Mouse (Mus musculus) neural tube, embryonic 13.5 days (tissue): Measurements from ENCODE around the gene Ankrd35. TPM values are rescaled to one million over a fixed set of nuclear protein-coding genes. Genes with fewer than 3 reads are reported as not detected.
"Not testable (repeated sequence)": the region's sequence is repeated elsewhere in the genome, so short reads cannot be mapped to it uniquely, and the experiment has no call there.

Experiments
- ATAC-seq: fragments of 200-750 bp; cut with Nextera tagmentation; 2 replicates; pipeline ENCODE4 v1.8.0; 2017; ENCODE audit warnings: low read depth, mild to moderate bottlenecking, moderate TSS enrichment, moderate library complexity
- H3K27ac ChIP-seq: fragments of 300-500 bp; sonication (generic); replicated peaks from 2 replicates; pipeline ENCODE4 v1.5.1; 2015; ENCODE audit warnings: moderate library complexity, mild to moderate bottlenecking, inconsistent platforms
- H3K27me3 ChIP-seq: fragments of 300-500 bp; sonication (generic); 2 replicates; pipeline ENCODE4 v1.6.1; 2015; ENCODE audit warnings: mild to moderate bottlenecking, inconsistent platforms
- H3K36me3 ChIP-seq: fragments of 300-500 bp; sonication (generic); 2 replicates; pipeline ENCODE4 v1.6.1; 2015; ENCODE audit warnings: mild to moderate bottlenecking, inconsistent platforms
- H3K4me1 ChIP-seq: fragments of 300-500 bp; sonication (generic); replicated peaks from 2 replicates; pipeline ENCODE4 v1.6.1; 2015; ENCODE audit warnings: inconsistent platforms
- H3K4me2 ChIP-seq: fragments of 300-500 bp; sonication (generic); 2 replicates; pipeline ENCODE4 v1.6.1; 2015; ENCODE audit warnings: inconsistent platforms, mild to moderate bottlenecking, moderate library complexity
- H3K4me3 ChIP-seq: fragments of 300-500 bp; sonication (generic); 2 replicates; pipeline ENCODE4 v1.5.1; 2015; ENCODE audit warnings: mild to moderate bottlenecking, inconsistent platforms
- H3K9ac ChIP-seq: fragments of 300-500 bp; sonication (generic); 2 replicates; pipeline ENCODE4 v1.6.1; 2015; ENCODE audit warnings: moderate library complexity, mild to moderate bottlenecking, inconsistent platforms
- H3K9me3 ChIP-seq: fragments of 300-500 bp; sonication (generic); 2 replicates; pipeline ENCODE4 v1.6.1; 2016; ENCODE audit warnings: inconsistent platforms
- WGBS: fragments of 180-500 bp; shearing (Covaris S2); methylation state at CpG from one replicate; pipeline ENCODE4 v1.1.7; 2015; 5-methylcytosine and 5-hydroxymethylcytosine counted together
- polyA plus RNA-seq: library from polyadenylated mRNA; unstranded; fragments of >200 nt; fragmentation: Nextera tagmentation; extraction: Ambion mirVana; gene quantifications from 2 replicates; pipeline ENCODE4 v1.2.1, GENCODE M21; 2015

Ankrd35 gene
- polyA plus RNA-seq, 1 experiment from 2014 or later = 0.46 TPM

DNA sequence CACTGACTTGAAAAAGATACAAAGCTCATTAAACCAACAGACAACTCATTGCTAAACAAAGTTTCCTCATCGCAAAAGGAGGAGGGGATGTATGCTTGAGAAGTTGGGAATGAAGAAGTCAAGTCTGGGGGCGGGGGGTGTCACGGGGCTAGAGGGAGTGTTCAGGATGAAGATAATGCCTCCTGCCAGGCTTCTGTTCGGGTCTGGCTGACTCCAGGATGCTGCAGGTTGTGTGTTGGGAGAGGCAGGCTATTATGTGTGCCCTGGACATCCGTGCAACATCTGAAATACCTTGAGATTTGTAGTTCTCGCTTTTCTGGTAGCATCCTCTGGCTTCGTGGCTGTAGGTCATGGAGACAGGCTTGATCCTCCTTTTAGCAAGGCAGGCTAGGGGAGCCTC is 8.5 kb downstream of the Ankrd35 start:
- H3K27ac ChIP-seq = no peak overlapping the region
- no peak overlapping the region for H3K9ac ChIP-seq
- H3K36me3 ChIP-seq = no peaks in the 10 kb centered on the region
- no peak overlapping the region for H3K4me2 ChIP-seq
- no peaks in the 10 kb centered on the region for H3K9me3 ChIP-seq
- H3K4me1 ChIP-seq = no peaks in the 10 kb centered on the region
- 64% methylated on average over 7 of the region's 7 CpGs for WGBS
- no peak for ATAC-seq
- no peak overlapping the region for H3K4me3 ChIP-seq
- H3K27me3 ChIP-seq = peaks cover 23% of the 10 kb centered on the region

DNA sequence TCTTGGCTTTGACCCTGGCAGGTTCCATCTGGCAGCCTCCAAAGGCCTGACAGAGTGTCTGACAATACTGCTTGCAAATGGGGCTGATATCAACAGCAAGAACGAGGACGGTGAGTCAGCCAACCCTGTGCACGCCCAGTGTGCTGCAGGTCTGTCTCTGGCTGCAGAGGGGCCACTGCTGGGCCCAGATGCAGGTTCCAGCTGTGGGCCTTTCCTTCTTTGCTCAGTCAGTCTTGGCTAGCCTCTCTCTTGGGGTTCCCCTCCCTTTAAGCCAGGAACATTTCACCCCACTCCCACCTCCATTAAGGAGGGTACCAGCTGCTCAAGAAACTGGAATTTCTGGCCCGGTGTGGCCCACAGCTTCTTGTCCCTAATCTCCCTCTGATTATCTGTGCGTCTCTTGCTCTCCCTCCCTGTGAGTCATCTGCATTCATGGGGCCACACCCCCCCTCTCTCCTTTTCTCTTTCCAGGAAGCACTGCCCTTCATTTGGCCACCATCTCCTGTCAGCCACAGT is 9.3 kb downstream of the Ankrd35 start:
- WGBS = 24% methylated on average over 5 of the region's 5 CpGs

DNA sequence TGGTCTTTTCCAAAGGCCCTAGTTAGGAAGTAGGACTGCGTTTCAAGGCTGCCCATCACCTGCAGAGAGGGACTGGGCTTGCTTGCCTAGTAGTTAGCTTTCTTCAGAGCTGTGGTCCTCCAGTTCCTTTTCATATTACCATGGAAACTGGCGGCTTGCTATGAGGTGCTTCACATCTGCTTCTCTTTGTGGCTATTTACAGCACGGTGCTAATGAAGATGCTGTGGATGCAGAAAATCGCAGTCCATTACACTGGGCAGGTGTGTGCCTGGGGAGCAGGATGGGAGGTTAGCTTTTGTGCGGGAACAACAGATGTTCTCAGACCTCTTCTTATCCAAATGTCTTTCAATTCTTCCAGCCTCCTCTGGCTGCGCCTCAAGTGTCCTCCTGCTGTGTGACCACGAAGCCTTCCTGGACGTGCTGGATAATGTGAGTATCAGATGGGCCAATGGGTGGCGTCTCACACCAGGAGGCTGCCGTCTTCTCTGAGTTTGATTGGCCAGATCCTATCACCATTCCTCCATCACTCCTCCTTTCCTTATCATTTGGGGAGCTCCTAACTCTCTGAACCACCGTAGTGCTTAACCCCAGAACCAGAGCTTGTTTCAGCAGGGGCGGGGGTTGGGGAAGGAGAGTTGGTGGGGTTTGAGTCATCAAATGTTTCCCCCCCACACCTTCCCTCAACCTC is 10.5 kb downstream of the Ankrd35 start:
- Histone ChIP-seq H3K4me3 (no peak overlapping the region), H3K9ac (no peak overlapping the region), H3K27me3 (peaks cover 42% of the 10 kb centered on the region), H3K36me3 (no peaks in the 10 kb centered on the region), H3K27ac (no peak overlapping the region), H3K4me1 (peaks cover 9% of the 10 kb centered on the region; the same call in 1 of the 2 replicates), H3K9me3 (no peaks in the 10 kb centered on the region), H3K4me2 (no peak overlapping the region)
- WGBS = 17% methylated on average over 12 of the region's 12 CpGs
- ATAC-seq = 0 out of 2 replicates have a peak, but pooled peaks have one; percentile 40

More for the DNA sequence above, 9.3 kb downstream of the Ankrd35 start:
- no peaks in the 10 kb centered on the region for H3K9me3 ChIP-seq
- no peak overlapping the region for H3K9ac ChIP-seq
- no peak for ATAC-seq
- no peaks in the 10 kb centered on the region for H3K36me3 ChIP-seq
- H3K4me2 ChIP-seq = no peak overlapping the region
- peaks cover 31% of the 10 kb centered on the region for H3K27me3 ChIP-seq
- H3K4me3 ChIP-seq = no peak overlapping the region
- H3K4me1 ChIP-seq = no peaks in the 10 kb centered on the region
- H3K27ac ChIP-seq = no peak overlapping the region

DNA sequence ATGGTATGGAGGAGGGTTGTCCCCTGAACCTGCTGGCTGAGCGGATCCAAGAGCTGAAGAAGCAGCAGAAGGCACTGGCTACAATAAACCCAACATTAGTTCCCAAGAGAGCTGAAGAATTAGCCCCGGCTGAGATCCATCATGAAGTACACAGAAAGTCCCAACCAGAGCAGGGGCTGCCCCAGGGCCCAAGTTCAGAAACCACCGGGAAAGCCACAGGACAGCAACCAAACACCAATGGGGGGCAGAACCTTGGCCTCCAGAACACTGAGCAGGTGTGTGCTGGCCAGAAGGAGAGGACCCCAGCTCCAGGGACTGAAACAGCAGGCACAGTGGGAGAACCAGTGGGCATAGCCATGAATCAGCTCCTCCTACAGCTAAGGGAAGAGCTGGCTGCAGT is 13.6 kb downstream of the Ankrd35 start:
- no peak overlapping the region for H3K4me2 ChIP-seq
- ATAC-seq = no peak
- H3K9ac ChIP-seq = no peak overlapping the region
- no peak overlapping the region for H3K4me3 ChIP-seq
- peaks cover 46% of the 10 kb centered on the region for H3K27me3 ChIP-seq
- 85% methylated on average over 3 of the region's 3 CpGs for WGBS
- H3K36me3 ChIP-seq = no peaks in the 10 kb centered on the region
- H3K9me3 ChIP-seq = no peaks in the 10 kb centered on the region
- no peak overlapping the region for H3K27ac ChIP-seq
- peaks cover 9% of the 10 kb centered on the region; the same call in 1 of the 2 replicates for H3K4me1 ChIP-seq

DNA sequence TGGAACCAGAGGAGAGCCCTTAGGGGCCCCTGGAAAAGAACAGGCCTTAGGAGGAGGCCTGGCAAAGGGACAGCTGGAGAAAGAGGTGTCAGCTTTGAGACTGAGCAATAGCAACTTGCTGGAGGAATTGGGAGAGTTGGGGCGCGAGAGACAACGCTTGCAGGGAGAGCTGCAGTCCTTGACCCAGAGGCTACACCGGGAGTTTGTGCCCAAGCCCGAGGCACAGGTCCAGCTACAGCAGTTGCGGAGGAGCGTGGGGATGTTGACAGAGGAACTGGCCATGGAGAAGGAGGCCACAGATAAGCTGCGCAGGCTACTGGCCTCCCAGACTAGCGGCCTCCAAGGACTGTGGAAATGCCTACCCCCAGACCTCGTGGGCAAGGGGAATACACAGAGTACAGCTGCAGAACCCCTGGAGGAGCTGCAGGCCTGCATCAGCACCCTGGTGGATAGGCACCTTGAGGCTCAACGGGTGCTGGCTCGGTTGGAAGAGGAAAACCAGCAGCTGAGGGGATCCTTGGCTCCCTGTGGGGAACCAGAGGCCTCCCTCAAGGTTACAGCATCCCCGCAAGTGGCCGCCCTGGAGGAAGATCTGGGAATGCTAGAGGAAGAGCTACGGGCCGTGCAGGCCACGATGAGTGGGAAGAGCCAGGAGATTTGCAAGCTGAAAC is 14.4 kb downstream of the Ankrd35 start:
- Histone ChIP-seq H3K9me3 (no peaks in the 10 kb centered on the region), H3K9ac (peak overlapping the region; percentile 38; the same call in 1 of the 2 replicates), H3K27ac (no peak overlapping the region), H3K36me3 (no peaks in the 10 kb centered on the region), H3K4me1 (peaks cover 9% of the 10 kb centered on the region; the same call in 1 of the 2 replicates), H3K4me2 (peak overlapping the region; percentile 51), H3K4me3 (peak overlapping the region; percentile 24), H3K27me3 (peaks cover 39% of the 10 kb centered on the region)
- 59% methylated on average over 17 of the region's 17 CpGs for WGBS
- ATAC-seq = no peak

DNA sequence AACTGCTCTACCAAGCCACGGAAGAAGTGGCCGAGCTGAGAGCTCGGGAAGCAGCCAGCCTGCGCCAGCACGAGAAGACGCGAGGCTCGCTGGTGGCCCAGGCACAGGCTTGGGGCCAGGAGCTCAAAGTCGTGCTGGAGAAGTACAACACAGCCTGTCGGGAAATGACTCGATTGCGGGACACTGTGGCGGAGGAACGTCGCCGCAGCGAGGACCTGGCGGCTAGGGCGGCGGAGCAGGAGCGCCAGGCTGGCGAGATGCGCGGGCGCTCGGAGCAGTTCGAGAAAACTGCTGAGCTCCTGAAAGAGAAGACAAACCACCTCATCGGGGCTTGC is 14.9 kb downstream of the Ankrd35 start:
- 41% methylated on average over 28 of the region's 28 CpGs for WGBS
- peaks cover 37% of the 10 kb centered on the region for H3K27me3 ChIP-seq
- peaks cover 9% of the 10 kb centered on the region; the same call in 1 of the 2 replicates for H3K4me1 ChIP-seq
- peak overlapping the region; percentile 38; the same call in 1 of the 2 replicates for H3K9ac ChIP-seq
- no peaks in the 10 kb centered on the region for H3K9me3 ChIP-seq
- H3K36me3 ChIP-seq = no peaks in the 10 kb centered on the region
- no peak overlapping the region for H3K27ac ChIP-seq
- no peak for ATAC-seq
- peak overlapping the region; percentile 24 for H3K4me3 ChIP-seq
- peak overlapping the region; percentile 51 for H3K4me2 ChIP-seq

DNA sequence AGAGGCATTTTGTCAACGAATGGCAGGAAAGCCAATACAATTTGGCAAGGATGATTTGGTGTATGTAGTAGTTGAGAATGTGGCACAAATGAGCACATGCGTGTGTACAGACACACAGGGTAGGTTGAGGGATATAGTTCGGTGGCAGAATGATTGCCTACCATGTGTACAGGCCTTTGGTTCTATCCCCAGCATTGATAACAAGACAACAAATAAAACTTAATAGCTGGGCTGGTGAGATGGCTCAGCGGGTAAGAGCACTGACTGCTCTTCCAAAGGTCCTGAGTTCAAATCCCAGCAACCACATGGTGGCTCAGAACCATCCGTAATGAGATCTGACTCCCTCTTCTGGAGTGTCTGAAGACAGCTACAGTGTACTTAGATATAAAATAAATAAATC is 16.1 kb downstream of the Ankrd35 start:
- not testable (repeated sequence) for H3K4me2 ChIP-seq, H3K9me3 ChIP-seq, H3K27ac ChIP-seq, ATAC-seq, H3K9ac ChIP-seq, H3K36me3 ChIP-seq, H3K4me3 ChIP-seq
- peaks cover 36% of the 10 kb centered on the region for H3K27me3 ChIP-seq
- WGBS = 95% methylated on average over 5 of the region's 5 CpGs
- peaks cover 11% of the 10 kb centered on the region; the same call in 1 of the 2 replicates for H3K4me1 ChIP-seq

DNA sequence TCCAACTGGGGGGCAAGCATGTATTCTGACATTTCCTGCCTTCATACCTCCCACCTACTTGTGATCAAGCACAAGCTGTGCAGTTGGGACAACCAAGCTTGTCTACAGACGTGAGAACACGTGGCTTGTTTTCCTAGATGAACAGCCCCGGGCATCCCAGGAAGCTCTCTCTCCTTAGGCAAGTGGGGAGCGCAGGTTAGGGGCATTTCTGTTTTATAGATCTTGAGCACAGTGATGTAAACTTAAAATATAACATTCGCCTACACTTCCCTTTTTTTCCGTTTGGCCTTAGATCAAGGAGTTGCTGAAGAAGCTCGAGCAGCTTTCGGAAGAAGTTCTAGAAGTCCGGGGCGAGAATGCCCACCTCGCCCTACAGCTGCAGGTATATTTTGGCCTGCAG is 18.9 kb downstream of the Ankrd35 start:
- no peak overlapping the region for H3K4me3 ChIP-seq
- H3K36me3 ChIP-seq = no peaks in the 10 kb centered on the region
- H3K9ac ChIP-seq = no peak overlapping the region
- 85% methylated on average over 11 of the region's 11 CpGs for WGBS
- H3K27ac ChIP-seq = no peak overlapping the region
- H3K4me2 ChIP-seq = no peak overlapping the region
- ATAC-seq = no peak
- H3K27me3 ChIP-seq = peaks cover 21% of the 10 kb centered on the region
- no peaks in the 10 kb centered on the region for H3K9me3 ChIP-seq
- peaks cover 11% of the 10 kb centered on the region; the same call in 1 of the 2 replicates for H3K4me1 ChIP-seq

DNA sequence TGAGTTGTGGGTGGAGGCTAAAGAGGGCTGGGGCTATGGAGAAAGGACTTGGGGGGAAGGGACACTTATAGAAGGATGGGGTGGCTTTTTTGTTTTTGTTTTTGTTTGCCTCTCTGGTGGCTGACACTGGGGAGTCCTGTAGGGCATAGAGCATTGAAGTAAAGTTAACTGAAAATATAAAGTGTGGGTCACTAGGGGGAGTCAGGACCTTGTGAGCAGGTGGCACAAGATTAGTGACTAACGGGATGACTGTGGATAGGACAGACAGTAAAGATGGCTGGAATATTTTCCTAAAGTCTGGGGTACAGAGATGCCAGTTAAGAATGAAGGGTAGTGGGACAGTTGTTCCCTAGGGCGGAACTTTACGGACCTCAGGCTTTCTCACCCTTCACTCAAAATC is 20.4 kb downstream of the Ankrd35 start:
- H3K4me2 ChIP-seq = no peak overlapping the region
- H3K4me1 ChIP-seq = peaks cover 3% of the 10 kb centered on the region; the same call in 1 of the 2 replicates
- no peak overlapping the region for H3K9ac ChIP-seq
- no peaks in the 10 kb centered on the region for H3K36me3 ChIP-seq
- no peak overlapping the region for H3K27ac ChIP-seq
- no peak for ATAC-seq
- peaks cover 7% of the 10 kb centered on the region; the same call in 1 of the 2 replicates for H3K27me3 ChIP-seq
- 67% methylated on average over 3 of the region's 3 CpGs for WGBS
- H3K4me3 ChIP-seq = no peak overlapping the region
- H3K9me3 ChIP-seq = no peaks in the 10 kb centered on the region

DNA sequence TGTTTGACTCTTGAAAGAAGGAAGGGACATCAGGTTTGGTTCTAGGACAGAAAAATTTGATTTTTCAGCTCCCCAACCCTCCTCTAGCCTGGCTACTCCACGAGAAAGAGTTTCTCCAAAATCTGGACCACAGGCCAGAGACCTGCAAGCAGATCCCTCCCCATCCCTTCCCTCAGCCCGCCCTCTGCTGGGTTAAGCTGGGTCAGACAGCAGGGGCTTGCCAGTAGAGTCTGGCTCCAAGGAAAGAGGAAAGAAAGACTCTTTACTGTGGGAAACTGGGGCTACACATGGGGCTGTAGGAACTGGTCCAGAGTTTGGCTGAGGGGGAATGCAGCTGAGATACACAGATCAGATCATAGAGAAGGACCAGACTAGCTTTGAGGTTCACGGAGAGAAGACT is 22.6 kb downstream of the Ankrd35 start:
- 27% methylated on average over 3 of the region's 3 CpGs for WGBS
- Histone ChIP-seq H3K27me3 (no peaks in the 10 kb centered on the region), H3K9ac (no peak overlapping the region), H3K4me3 (no peak overlapping the region), H3K4me1 (peaks cover 15% of the 10 kb centered on the region), H3K4me2 (no peak overlapping the region), H3K9me3 (no peaks in the 10 kb centered on the region), H3K36me3 (no peaks in the 10 kb centered on the region), H3K27ac (no peak overlapping the region)
- ATAC-seq = no peak

DNA sequence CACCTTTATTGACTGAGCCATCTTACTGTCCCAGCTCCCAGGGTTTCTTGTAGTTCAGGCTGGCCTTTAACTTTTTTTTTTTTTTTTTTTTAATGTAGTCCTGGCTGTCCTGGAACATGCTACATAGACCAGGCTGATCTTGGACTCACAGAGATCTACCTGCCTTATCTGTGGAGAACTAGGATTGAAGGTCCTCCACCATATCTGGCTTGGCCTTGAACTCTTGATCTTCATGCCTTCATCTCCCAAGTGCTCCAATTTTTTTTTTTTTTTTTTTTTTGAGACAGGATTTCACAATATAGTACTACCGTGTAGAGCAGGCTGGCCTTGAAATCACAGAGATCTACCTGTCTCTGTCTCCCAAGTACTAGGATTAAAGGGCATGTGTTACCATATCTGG is 23.6 kb downstream of the Ankrd35 start:
- Histone ChIP-seq H3K4me2 (no peak overlapping the region), H3K27me3 (no peaks in the 10 kb centered on the region), H3K9ac (no peak overlapping the region), H3K9me3 (no peaks in the 10 kb centered on the region), H3K27ac (no peak overlapping the region), H3K4me1 (peaks cover 24% of the 10 kb centered on the region), H3K4me3 (no peak overlapping the region), H3K36me3 (no peaks in the 10 kb centered on the region)
- 89% methylated on average over 1 of the region's 1 CpGs for WGBS
- no peak for ATAC-seq

DNA sequence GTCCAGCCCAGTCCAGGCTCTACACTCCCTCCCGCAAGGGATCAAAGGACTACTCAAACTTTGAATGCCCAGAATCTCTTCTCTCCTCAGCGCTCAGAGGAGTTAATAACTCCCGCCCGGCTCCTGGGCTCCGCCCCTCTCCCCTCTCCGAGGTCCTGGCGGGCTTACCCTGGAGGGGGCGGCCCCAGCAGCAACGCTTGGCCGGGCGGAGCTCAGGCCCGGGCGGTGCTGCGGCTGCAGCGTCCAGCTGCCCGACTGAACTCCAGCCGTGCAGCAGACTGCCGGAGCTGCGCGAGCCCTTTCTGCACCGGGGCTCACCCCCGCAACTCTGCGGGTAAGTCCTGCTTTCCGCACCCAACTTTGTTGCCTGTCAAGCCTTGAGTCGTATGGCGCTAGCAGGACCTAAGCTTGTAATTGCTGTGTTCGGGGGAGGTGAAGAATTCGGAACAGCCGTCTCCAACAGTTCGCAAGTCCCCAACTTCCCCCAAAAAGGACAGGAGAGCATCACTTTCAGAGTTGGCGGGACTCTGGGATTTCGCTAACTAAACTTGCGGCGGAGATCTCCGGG is 26.4 kb downstream of the Ankrd35 start, which contains the start of gene Pias3:
Gene Pias3, plus strand, starts transcription at position 187 of the 568 bp plus-strand sequence.
- Histone ChIP-seq H3K9me3 (no peaks in the 10 kb centered on the region), H3K27me3 (no peaks in the 10 kb centered on the region), H3K4me3 (peak within 1 kb of the TSS; percentile 77), H3K4me1 (peaks cover 28% of the 10 kb centered on the region), H3K27ac (peak within 1 kb of the TSS; percentile 93), H3K9ac (peak within 1 kb of the TSS; percentile 90), H3K36me3 (peaks cover 6% of the 10 kb centered on the region), H3K4me2 (peak within 1 kb of the TSS; percentile 76)
- ATAC-seq = peak; percentile 75
- WGBS = under 1% methylated on average over 35 of the region's 35 CpGs
